Mouse (Mus musculus): ENCODE data around the gene Itga9. TPM values are rescaled to one million over a fixed set of nuclear protein-coding genes. Genes with fewer than 3 reads are reported as not detected.
A peak's percentile ranks its signal among the peaks of the same experiment; 100 is the strongest.
"Not testable (repeated sequence)": the region's sequence is repeated elsewhere in the genome, so short reads cannot be mapped to it uniquely, and the experiment has no call there.

The Itga9 gene
- under 1 TPM in 1 of 3 experiments, not detected in 2; 0.40 TPM for polyA plus RNA-seq (2017; shearing (Covaris generic))

GRCm38 (mm10) chr9:118606148-118606816 lies at the start of gene Itga9:
Itga9 (plus strand) TSS chr9:118606690.
- peak; percentile 67 for ATAC-seq

- ATAC-seq, result no peak
Observed at GRCm38 (mm10) chr9:118556951-118557780, 49.3 kb upstream of the Itga9 start.

GRCm38 (mm10) chr9:118563356-118563755 lies 43.1 kb upstream of the Itga9 start:
- no peak for ATAC-seq

- ATAC-seq, result no peak
Observed at GRCm38 (mm10) chr9:118563866-118564265, 42.6 kb upstream of the Itga9 start.

GRCm38 (mm10) chr9:118564696-118565095 lies 41.8 kb upstream of the Itga9 start:
- no peak for ATAC-seq

GRCm38 (mm10) chr9:118569328-118569727 lies 37.2 kb upstream of the Itga9 start:
- no peak for ATAC-seq

GRCm38 (mm10) chr9:118570865-118571264 lies 35.6 kb upstream of the Itga9 start:
- ATAC-seq, result no peak

- no peak for ATAC-seq
Observed at GRCm38 (mm10) chr9:118571701-118572100, 34.8 kb upstream of the Itga9 start.

- no peak for ATAC-seq
Observed at GRCm38 (mm10) chr9:118574911-118575310, 31.6 kb upstream of the Itga9 start.

GRCm38 (mm10) chr9:118580371-118580770 lies 26.1 kb upstream of the Itga9 start:
- ATAC-seq, result no peak

GRCm38 (mm10) chr9:118582757-118583156 lies 23.7 kb upstream of the Itga9 start:
- no peak for ATAC-seq

GRCm38 (mm10) chr9:118584838-118585237 lies 21.7 kb upstream of the Itga9 start:
- ATAC-seq, result no peak

GRCm38 (mm10) chr9:118585998-118586397 lies 20.5 kb upstream of the Itga9 start:
- ATAC-seq, result no peak

- no peak for ATAC-seq
Observed at GRCm38 (mm10) chr9:118587115-118587514, 19.4 kb upstream of the Itga9 start.

GRCm38 (mm10) chr9:118589249-118589648 lies 17.2 kb upstream of the Itga9 start:
- no peak for ATAC-seq

GRCm38 (mm10) chr9:118590230-118590629 lies 16.3 kb upstream of the Itga9 start:
- no peak for ATAC-seq

GRCm38 (mm10) chr9:118591633-118592032 lies 14.9 kb upstream of the Itga9 start:
- ATAC-seq, result no peak

- no peak for ATAC-seq
Observed at GRCm38 (mm10) chr9:118592585-118593249, 13.8 kb upstream of the Itga9 start.

GRCm38 (mm10) chr9:118593443-118593842 lies 13.0 kb upstream of the Itga9 start:
- no peak for ATAC-seq

- ATAC-seq, result no peak
Observed at GRCm38 (mm10) chr9:118596767-118597166, 9.7 kb upstream of the Itga9 start.

- not testable (repeated sequence) for ATAC-seq
Observed at GRCm38 (mm10) chr9:118600393-118600792, 6.1 kb upstream of the Itga9 start.

- no peak for ATAC-seq
Observed at GRCm38 (mm10) chr9:118602576-118602975, 3.9 kb upstream of the Itga9 start.

- peak; percentile 41 for ATAC-seq
Observed at GRCm38 (mm10) chr9:118606817-118607371, 404 bp downstream of the Itga9 start.
